Mouse (Mus musculus): ENCODE measurements around the gene Lurap1l. TPM values are rescaled to one million over a fixed set of nuclear protein-coding genes. Genes with fewer than 3 reads are reported as not detected.

The Lurap1l gene
- polyA plus RNA-seq, 1 experiment from 2014 or later, result 33.9 TPM

DNA sequence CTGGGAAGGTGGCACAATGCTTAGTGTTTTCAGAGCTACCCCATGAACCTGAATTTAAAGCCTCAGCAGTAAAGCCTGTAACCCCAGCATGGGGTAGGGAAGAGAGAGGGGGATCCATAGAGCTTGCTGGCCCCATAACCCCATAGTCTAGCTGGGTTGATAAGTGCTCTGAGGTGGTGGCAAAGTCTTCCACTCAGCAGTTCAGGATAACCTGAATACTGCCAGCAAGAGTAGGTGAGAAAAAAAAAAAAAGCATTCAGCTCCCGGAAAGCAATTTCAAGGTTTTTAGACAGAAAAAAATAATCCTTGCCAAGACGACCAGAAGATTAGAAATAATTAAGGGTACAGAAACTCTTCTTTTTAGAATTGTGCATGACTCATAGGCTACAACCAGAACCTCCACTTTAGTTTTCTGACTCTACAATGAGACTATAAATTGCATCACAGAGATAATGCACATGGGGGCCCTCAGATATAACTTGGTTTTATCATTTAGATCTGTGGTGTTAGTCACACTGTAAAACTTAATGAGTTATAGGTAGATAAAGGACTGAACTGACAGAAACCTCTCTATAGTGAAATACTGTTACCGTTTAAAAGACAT is 8.2 kb downstream of the Lurap1l start:
- no peak overlapping the region for H3K4me2 ChIP-seq

GRCm38 (mm10) chr4:80919217-80919867 is 8.9 kb downstream of the Lurap1l start:
- H3K4me3 ChIP-seq (replicated peaks), result no peak overlapping the region
- H3K4me2 ChIP-seq, result no peak overlapping the region
- no peak overlapping the region for H3K27ac ChIP-seq
- H3K9me3 ChIP-seq, result no peaks in the 10 kb centered on the region
- H3K4me1 ChIP-seq, result no peaks in the 10 kb centered on the region
- no peak for ATAC-seq (ENCODE audit: insufficient read depth, low FRiP score, low read depth)
- H3K27me3 ChIP-seq (replicated peaks), result no peaks in the 10 kb centered on the region
- no peaks in the 10 kb centered on the region for H3K36me3 ChIP-seq
- WGBS, result 85% methylated on average over 1 of the region's 1 CpGs
- no peak overlapping the region for H3K9ac ChIP-seq

More for the DNA sequence above, 8.2 kb downstream of the Lurap1l start:
- Histone ChIP-seq H3K27ac (no peak overlapping the region), H3K9ac (no peak overlapping the region), H3K9me3 (no peaks in the 10 kb centered on the region), H3K4me1 (no peaks in the 10 kb centered on the region), H3K36me3 (no peaks in the 10 kb centered on the region), H3K27me3 (replicated peaks) (no peaks in the 10 kb centered on the region), H3K4me3 (replicated peaks) (no peak overlapping the region)
- ATAC-seq (ENCODE audit: insufficient read depth, low FRiP score, low read depth), result no peak
- WGBS, result 60% methylated on average over 3 of the region's 3 CpGs

DNA sequence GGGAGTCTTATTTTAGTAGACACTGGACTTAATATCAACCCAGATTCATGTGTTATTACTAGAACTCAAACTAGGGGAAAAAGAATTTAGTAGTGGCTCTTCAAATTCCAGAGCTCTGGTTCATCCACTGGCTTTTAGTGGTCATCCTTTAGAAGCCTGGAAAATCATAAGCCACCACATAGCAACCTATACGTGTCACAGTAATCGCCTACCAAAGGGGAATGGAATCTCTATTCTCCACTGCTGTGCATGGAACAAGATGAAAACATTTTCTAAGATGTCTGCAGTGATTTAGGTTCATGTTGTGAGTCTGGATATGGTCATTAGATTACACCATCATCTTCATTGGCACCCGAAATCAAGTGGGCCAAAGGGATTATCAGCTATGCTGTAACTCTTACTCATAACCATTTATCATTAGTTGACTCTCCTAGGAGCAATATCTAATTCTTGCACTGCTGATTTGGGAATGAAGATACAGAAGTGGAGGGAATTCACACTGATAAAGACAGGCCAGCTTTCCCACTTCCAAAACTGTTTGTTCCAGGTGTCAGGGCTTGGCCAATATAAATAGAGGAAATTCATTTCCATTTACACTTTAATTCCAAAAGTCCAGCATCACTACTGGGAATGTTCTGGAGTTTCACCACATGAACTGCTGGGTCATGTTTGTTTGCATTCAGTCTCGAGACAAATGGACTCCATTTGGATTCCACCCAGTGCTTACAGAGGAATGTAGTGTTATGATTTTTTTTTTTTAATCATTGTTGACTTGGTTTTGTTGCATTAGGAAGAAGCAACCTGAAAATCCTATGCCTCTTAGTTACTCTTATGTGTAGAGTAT is 11.4 kb downstream of the Lurap1l start:
- no peak for ATAC-seq (ENCODE audit: insufficient read depth, low FRiP score, low read depth)
- Histone ChIP-seq H3K4me1 (no peaks in the 10 kb centered on the region), H3K9me3 (no peaks in the 10 kb centered on the region), H3K27ac (no peak overlapping the region), H3K4me3 (replicated peaks) (no peak overlapping the region), H3K27me3 (replicated peaks) (no peaks in the 10 kb centered on the region), H3K36me3 (no peaks in the 10 kb centered on the region), H3K4me2 (no peak overlapping the region), H3K9ac (no peak overlapping the region)
- WGBS, result 71% methylated on average over 4 of the region's 4 CpGs

DNA sequence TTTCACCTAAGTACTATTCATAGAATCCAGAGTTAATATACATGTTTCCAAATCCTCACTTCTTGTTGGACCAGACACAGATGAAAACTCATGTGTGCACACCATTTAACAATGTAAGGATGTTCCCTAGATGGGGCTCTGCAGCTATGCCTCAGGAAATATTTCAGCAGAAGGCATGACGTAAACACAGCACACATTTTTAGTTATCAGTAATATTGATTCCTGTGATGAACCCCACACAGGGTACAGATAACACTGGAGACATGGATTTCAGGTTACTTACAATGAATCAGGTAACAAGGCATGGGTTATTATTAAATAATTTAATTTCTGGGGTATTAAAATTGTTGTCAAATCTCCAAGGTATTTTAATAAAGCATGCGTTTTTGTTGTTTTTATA is 12.2 kb downstream of the Lurap1l start:
- Histone ChIP-seq H3K4me3 (replicated peaks) (no peak overlapping the region), H3K27ac (no peak overlapping the region), H3K9me3 (no peaks in the 10 kb centered on the region), H3K36me3 (no peaks in the 10 kb centered on the region), H3K9ac (no peak overlapping the region), H3K4me2 (no peak overlapping the region), H3K4me1 (no peaks in the 10 kb centered on the region), H3K27me3 (replicated peaks) (no peaks in the 10 kb centered on the region)
- 82% methylated on average over 2 of the region's 2 CpGs for WGBS
- ATAC-seq (ENCODE audit: insufficient read depth, low FRiP score, low read depth), result no peak

DNA sequence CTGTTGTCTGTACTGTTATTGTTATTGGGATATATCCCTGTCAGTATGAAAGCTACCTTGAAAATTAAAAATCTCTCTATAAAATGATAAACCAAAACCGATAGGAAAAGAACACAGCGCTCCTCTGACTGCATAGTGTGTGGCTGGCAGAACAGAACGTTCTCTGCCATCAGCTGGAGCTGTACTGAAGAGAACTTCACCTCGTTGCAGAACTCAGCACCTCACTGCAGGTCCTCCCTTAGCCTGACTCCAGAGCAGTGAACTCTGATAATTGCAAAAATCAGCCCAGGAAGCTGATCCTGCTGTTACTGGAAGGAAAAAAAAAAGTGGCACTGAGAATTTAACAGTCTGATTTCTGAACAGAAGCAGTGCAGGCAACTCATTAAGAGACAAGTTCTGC is 14.4 kb downstream of the Lurap1l start:
- no peak for ATAC-seq (ENCODE audit: insufficient read depth, low FRiP score, low read depth)
- Histone ChIP-seq H3K4me3 (replicated peaks) (no peak overlapping the region), H3K4me1 (no peaks in the 10 kb centered on the region), H3K27me3 (replicated peaks) (no peaks in the 10 kb centered on the region), H3K9me3 (no peaks in the 10 kb centered on the region), H3K4me2 (no peak overlapping the region), H3K9ac (no peak overlapping the region), H3K36me3 (no peaks in the 10 kb centered on the region), H3K27ac (no peak overlapping the region)
- 64% methylated on average over 4 of the region's 4 CpGs for WGBS

- Histone ChIP-seq H3K27me3 (replicated peaks) (no peaks in the 10 kb centered on the region), H3K9ac (no peak overlapping the region), H3K4me2 (no peak overlapping the region), H3K27ac (no peak overlapping the region), H3K4me1 (no peaks in the 10 kb centered on the region), H3K36me3 (no peaks in the 10 kb centered on the region), H3K9me3 (no peaks in the 10 kb centered on the region), H3K4me3 (replicated peaks) (no peak overlapping the region)
- ATAC-seq (ENCODE audit: insufficient read depth, low FRiP score, low read depth), result no peak
- WGBS, result 84% methylated on average over 6 of the region's 6 CpGs
Observed at GRCm38 (mm10) chr4:80925752-80926519, 15.5 kb downstream of the Lurap1l start.

- Histone ChIP-seq H3K4me2 (no peak overlapping the region), H3K27me3 (replicated peaks) (no peaks in the 10 kb centered on the region), H3K4me3 (replicated peaks) (no peak overlapping the region), H3K27ac (no peak overlapping the region), H3K9me3 (no peaks in the 10 kb centered on the region), H3K9ac (no peak overlapping the region), H3K4me1 (no peaks in the 10 kb centered on the region), H3K36me3 (no peaks in the 10 kb centered on the region)
- no peak for ATAC-seq (ENCODE audit: insufficient read depth, low FRiP score, low read depth)
- WGBS, result 79% methylated on average over 3 of the region's 3 CpGs
Observed at GRCm38 (mm10) chr4:80934749-80935148, 24.3 kb downstream of the Lurap1l start.

- Histone ChIP-seq H3K36me3 (no peaks in the 10 kb centered on the region), H3K4me2 (no peak overlapping the region), H3K27ac (no peak overlapping the region), H3K9ac (no peak overlapping the region), H3K4me3 (replicated peaks) (no peak overlapping the region), H3K9me3 (no peaks in the 10 kb centered on the region), H3K4me1 (no peaks in the 10 kb centered on the region), H3K27me3 (replicated peaks) (no peaks in the 10 kb centered on the region)
- 78% methylated on average over 2 of the region's 2 CpGs for WGBS
- ATAC-seq (ENCODE audit: insufficient read depth, low FRiP score, low read depth), result no peak
Observed at GRCm38 (mm10) chr4:80939115-80939514, 28.7 kb downstream of the Lurap1l start.

- WGBS, result 78% methylated on average over 4 of the region's 4 CpGs
- ATAC-seq (ENCODE audit: insufficient read depth, low FRiP score, low read depth), result no peak
- Histone ChIP-seq H3K27ac (no peak overlapping the region), H3K36me3 (no peaks in the 10 kb centered on the region), H3K9ac (no peak overlapping the region), H3K4me1 (no peaks in the 10 kb centered on the region), H3K9me3 (no peaks in the 10 kb centered on the region), H3K4me2 (no peak overlapping the region), H3K4me3 (replicated peaks) (no peak overlapping the region), H3K27me3 (replicated peaks) (no peaks in the 10 kb centered on the region)
Observed at GRCm38 (mm10) chr4:80940946-80941345, 30.5 kb downstream of the Lurap1l start.

DNA sequence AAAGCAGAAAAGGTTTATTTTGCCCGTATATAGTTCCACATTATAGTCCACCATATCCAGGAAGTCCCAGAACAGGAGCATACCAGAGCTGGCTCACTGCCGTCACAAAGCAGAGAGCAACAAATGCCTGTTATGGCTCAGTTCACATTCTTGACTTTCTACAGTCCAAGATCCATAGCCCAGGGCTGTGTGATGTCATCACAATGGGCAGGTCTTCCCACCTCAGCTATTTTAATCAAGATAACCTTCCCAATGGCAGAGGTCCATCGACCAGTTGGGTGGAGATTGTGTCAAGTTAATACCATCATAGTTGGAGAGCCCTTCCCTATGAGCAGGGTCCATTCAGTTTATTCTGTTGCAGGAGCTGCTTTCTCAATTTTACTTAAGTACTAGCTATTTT is 31.5 kb downstream of the Lurap1l start:
- no peak overlapping the region for H3K4me3 ChIP-seq (replicated peaks)
- H3K9me3 ChIP-seq, result no peaks in the 10 kb centered on the region
- H3K4me1 ChIP-seq, result no peaks in the 10 kb centered on the region
- H3K36me3 ChIP-seq, result no peaks in the 10 kb centered on the region
- ATAC-seq (ENCODE audit: insufficient read depth, low FRiP score, low read depth), result no peak
- no peak overlapping the region for H3K4me2 ChIP-seq
- no peaks in the 10 kb centered on the region for H3K27me3 ChIP-seq (replicated peaks)
- H3K27ac ChIP-seq, result no peak overlapping the region
- WGBS, result 77% methylated on average over 3 of the region's 3 CpGs
- no peak overlapping the region for H3K9ac ChIP-seq

GRCm38 (mm10) chr4:80944605-80945004 is 34.2 kb downstream of the Lurap1l start:
- Histone ChIP-seq H3K27me3 (replicated peaks) (no peaks in the 10 kb centered on the region), H3K27ac (no peak overlapping the region), H3K9me3 (no peaks in the 10 kb centered on the region), H3K4me3 (replicated peaks) (no peak overlapping the region), H3K36me3 (no peaks in the 10 kb centered on the region), H3K4me1 (no peaks in the 10 kb centered on the region), H3K4me2 (no peak overlapping the region), H3K9ac (no peak overlapping the region)
- no peak for ATAC-seq (ENCODE audit: insufficient read depth, low FRiP score, low read depth)

DNA sequence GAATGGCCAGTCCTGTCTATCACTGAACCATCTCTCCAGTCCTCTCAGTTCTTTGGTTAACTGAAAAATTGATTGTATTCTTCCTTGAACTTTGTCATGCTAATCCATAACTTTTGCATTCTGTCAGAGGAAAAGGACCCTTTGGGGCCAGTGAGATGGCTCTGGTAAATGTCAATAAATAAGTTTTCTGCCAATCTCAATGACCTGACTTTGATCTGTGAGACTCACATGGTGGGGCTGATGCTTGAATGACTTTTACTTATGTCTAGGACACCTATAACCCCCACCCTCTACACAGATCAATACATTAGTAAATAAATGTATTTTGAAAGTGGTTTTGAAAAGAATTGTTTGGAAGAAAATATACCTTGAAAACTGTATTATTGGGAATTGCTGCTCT is 38.7 kb downstream of the Lurap1l start:
- H3K27ac ChIP-seq, result peak overlapping the region; percentile 54; the same call in 1 of the 2 replicates

More for the DNA sequence above, 38.7 kb downstream of the Lurap1l start:
- Histone ChIP-seq H3K4me2 (no peak overlapping the region), H3K9me3 (no peaks in the 10 kb centered on the region), H3K9ac (no peak overlapping the region), H3K27me3 (replicated peaks) (no peaks in the 10 kb centered on the region), H3K4me1 (no peaks in the 10 kb centered on the region), H3K4me3 (replicated peaks) (no peak overlapping the region), H3K36me3 (no peaks in the 10 kb centered on the region)
- no peak for ATAC-seq (ENCODE audit: insufficient read depth, low FRiP score, low read depth)

Measured in stomach, embryonic 15.5 days (tissue).